Mouse (Mus musculus): Measurements from ENCODE around the gene 1700069L16Rik. TPM values are rescaled to one million over a fixed set of nuclear protein-coding genes. Genes with fewer than 3 reads are reported as not detected.

The 1700069L16Rik gene
- total RNA-seq, 2 experiments from 2014 or later = not detected

GRCm38 (mm10) chr5:113648647-113649211 is 75.8 kb downstream of the 1700069L16Rik start:
- DNase-seq (ENCODE audit: low spot score in 2 of 2) = no peak

- no peak for DNase-seq (ENCODE audit: low spot score in 2 of 2)
Observed at GRCm38 (mm10) chr5:113647141-113647540, 77.4 kb downstream of the 1700069L16Rik start.

GRCm38 (mm10) chr5:113644520-113644919 is 80.1 kb downstream of the 1700069L16Rik start:
- DNase-seq (ENCODE audit: low spot score in 2 of 2) = no peak

GRCm38 (mm10) chr5:113643107-113643848 is 81.3 kb downstream of the 1700069L16Rik start:
- peak in 1 of 2 experiments; percentile 44 for DNase-seq (ENCODE audit: low spot score in 2 of 2)

Other genes starting within 250 kb of the 1700069L16Rik start
- gene Wscd2, start 234.4 kb downstream of the 1700069L16Rik start, total RNA-seq (2021) = 10 to 100 TPM; 53.0 to 56.5 TPM
- gene Cmklr1, start 74.3 kb downstream of the 1700069L16Rik start, total RNA-seq (2021) = 1 to 10 TPM; 4.6 to 5.5 TPM
- gene Ficd, start 11.0 kb upstream of the 1700069L16Rik start, total RNA-seq (2021) = 10 to 100 TPM; 11.8 to 13.2 TPM
- gene Sart3, start 47.7 kb upstream of the 1700069L16Rik start, total RNA-seq (2021) = 10 to 100 TPM; 46.8 to 51.8 TPM
- gene Iscu, start 48.0 kb upstream of the 1700069L16Rik start, total RNA-seq (2021) = 100 to 1,000 TPM; 128 to 130 TPM
- 10 to 100 TPM; 23.5 to 25.2 TPM for gene Tmem119, start 75.7 kb upstream of the 1700069L16Rik start, total RNA-seq (2021)
- gene Selplg, start 107.9 kb upstream of the 1700069L16Rik start, total RNA-seq (2021) = 10 to 100 TPM; 26.3 to 27.5 TPM
- 10 to 100 TPM; 86.7 to 88.5 TPM for gene Coro1c, start 184.0 kb upstream of the 1700069L16Rik start, total RNA-seq (2021)

Data from left cerebral cortex, adult 18-20 months (tissue).